Mouse (Mus musculus) embryo, embryonic 10 days (tissue): ENCODE measurements at regions not wholly inside any gene's neighbourhood (a gene's known extent, or its start where the extent isn't known, plus 50 kb on each side); places are given as distances from the start of the nearest gene placed in this dataset.

Source experiments
- DNase-seq: peaks from one replicate; pipeline ENCODE4 v3.0.0-alpha.2; 2015; ENCODE audit warnings: low spot score

GRCm38 (mm10) chr2:11362205-11362994, 190.5 kb downstream of the Prkcq start:
- DNase-seq, result no peak

- DNase-seq, result no peak
Observed at GRCm38 (mm10) chr2:11359280-11359679, 187.4 kb downstream of the Prkcq start.

- no peak for DNase-seq
Observed at GRCm38 (mm10) chr2:11356714-11357113, 184.8 kb downstream of the Prkcq start.

- no peak for DNase-seq
Observed at GRCm38 (mm10) chr2:11355594-11355993, 183.7 kb downstream of the Prkcq start.
